Mouse (Mus musculus) gastrocnemius, adult 18-20 months (tissue): ENCODE results near the gene Cypt12. TPM values are rescaled to one million over a fixed set of nuclear protein-coding genes. Genes with fewer than 3 reads are reported as not detected.

Source experiments
- DNase-seq: peaks from one replicate; pipeline ENCODE4 v3.0.0; 2021; ENCODE audit warnings: low spot score
- long read RNA-seq, 2 experiments: library from polyadenylated mRNA; stranded (forward); transcript quantifications; one replicate each; pipeline ENCODE4 v2.0.0; 2021
- total RNA-seq, 2 experiments: library from RNA; stranded (reverse); gene quantifications; 2 replicates each; pipeline ENCODE4 v1.2.3; 2021

The Cypt12 gene
- not detected for total RNA-seq
- long read RNA-seq, experiment 1 = 0 reads
- long read RNA-seq, experiment 2 = 0 reads

GRCm38 (mm10) chr3:17948299-17948698, at the start of gene Cypt12:
Gene Cypt12, plus strand, starts transcription at chr3:17948410.
- DNase-seq = no peak

DNA sequence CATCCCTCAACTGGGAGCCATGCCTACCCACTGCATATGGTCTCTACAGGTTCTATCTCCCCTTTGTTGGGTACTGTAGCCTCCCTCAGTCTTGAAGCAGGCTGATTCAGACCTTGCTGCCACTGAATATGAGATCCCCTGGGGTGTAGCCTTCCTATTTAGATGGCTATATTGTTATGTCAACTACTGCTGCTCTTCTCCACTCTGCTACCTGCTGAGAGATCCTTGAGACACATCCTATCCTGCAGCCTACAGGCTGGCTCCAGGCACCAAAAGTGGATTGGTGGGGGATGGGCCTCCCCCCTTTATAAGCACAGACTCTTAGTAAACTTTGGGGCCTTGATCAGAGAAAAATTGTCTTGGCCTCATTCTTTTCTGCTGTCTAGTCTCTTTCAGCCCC, 34.4 kb upstream of the Cypt12 start:
- DNase-seq = no peak

- no peak for DNase-seq
Measured at GRCm38 (mm10) chr3:17940206-17940605, 8.0 kb upstream of the Cypt12 start.
